In genomic region chr13:113325678-113326077, GRCm38 (mm10) we compare ENCODE assay signal across 16 mouse cellular contexts.
"Had no signal": no experiment of that assay in that cellular context is flagged by ENCODE, and none has a peak within 500 bp of the region (broad histone marks: within the 10 kb centered on the region; RNA-seq: fewer than 3 reads in every experiment).

No protein-coding gene starts in this region.

- H3K4me1 ChIP-seq: neural tube, embryonic 13.5 days; neural tube, embryonic 15.5 days; stomach, embryonic 15.5 days had no signal

- DNase-seq: retina, postnatal 1 day; right cerebral cortex, adult 18-20 months; right cerebral cortex, postnatal 14 days; right cerebral cortex, postnatal 25 days; right cerebral cortex, postnatal 4 days; spleen, adult 18-20 months; thymus, adult 18-20 months; thymus, adult 2 months; thymus, postnatal 14 days; thymus, postnatal 25 days; thymus, postnatal 36 days; thymus, postnatal 4 days had no signal

- H3K27ac ChIP-seq: neural tube, embryonic 13.5 days; neural tube, embryonic 15.5 days; stomach, embryonic 15.5 days; stomach, postnatal 0 days had no signal

- H3K9me3 ChIP-seq: neural tube, embryonic 15.5 days; stomach, embryonic 15.5 days had no signal

- H3K36me3 ChIP-seq: neural tube, embryonic 13.5 days; neural tube, embryonic 15.5 days had no signal

- H3K27me3 ChIP-seq: neural tube, embryonic 13.5 days; neural tube, embryonic 15.5 days; stomach, embryonic 15.5 days had no signal

- H3K4me3 ChIP-seq: neural tube, embryonic 13.5 days; neural tube, embryonic 15.5 days; stomach, embryonic 15.5 days had no signal

- H3K4me2 ChIP-seq: neural tube, embryonic 13.5 days; neural tube, embryonic 15.5 days; stomach, embryonic 15.5 days had no signal

- H3K9ac ChIP-seq: neural tube, embryonic 13.5 days; neural tube, embryonic 15.5 days; stomach, embryonic 15.5 days had no signal
